26 mouse cellular contexts compared by ENCODE assay signal in genomic region chrX:143762556-143762955, GRCm38 (mm10).
DNase-seq lines count a peak whose midpoint lies in the region; ATAC-seq and TF ChIP-seq lines count a peak whose summit lies in the region.
"Had no signal": no experiment of that assay in that cellular context is flagged by ENCODE, and none has a peak within 500 bp of the region (broad histone marks: within the 10 kb centered on the region; RNA-seq: fewer than 3 reads in every experiment).

No protein-coding gene starts in this region.

- no peaks in the 10 kb centered on the region for H3K27me3 ChIP-seq in lung, embryonic 16.5 days (ENCODE audit: control insufficient read depth, insufficient read depth, low read depth, low read length)
- H3K27me3 ChIP-seq: embryonic facial prominence, embryonic 12.5 days; heart, embryonic 13.5 days; midbrain, embryonic 13.5 days; neural tube, embryonic 13.5 days had no signal

- no peaks in the 10 kb centered on the region for H3K4me1 ChIP-seq in lung, embryonic 16.5 days (replicated peaks; ENCODE audit: control insufficient read depth, insufficient read depth, low read length)
- H3K4me1 ChIP-seq: embryonic facial prominence, embryonic 12.5 days; forebrain, embryonic 10.5 days; heart, embryonic 13.5 days; midbrain, embryonic 13.5 days; neural tube, embryonic 13.5 days had no signal

- 52% methylated on average over 3 of the region's 3 CpGs for WGBS in lung, embryonic 16.5 days

- TF ChIP-seq CTCF in brain, embryonic 14.5 days (IDR thresholded peaks at IDR 0.05; ENCODE audit: borderline replicate concordance, extremely low read depth, insufficient read depth, insufficient read length): no peak

- no peak overlapping the region for H3K4me3 ChIP-seq in lung, embryonic 16.5 days (ENCODE audit: low read length)
- H3K4me3 ChIP-seq: embryonic facial prominence, embryonic 12.5 days; forebrain, embryonic 10.5 days; heart, embryonic 13.5 days; midbrain, embryonic 13.5 days; neural tube, embryonic 13.5 days had no signal

- peak; percentile 34; the same call in 1 of the 2 replicates for ATAC-seq in lung, embryonic 16.5 days (ENCODE audit: low read depth)
- ATAC-seq: forebrain, embryonic 16.5 days; inflammation-experienced regulatory T-cells, adult 6 months; midbrain, embryonic 13.5 days had no signal

- no peak overlapping the region for H3K27ac ChIP-seq in lung, embryonic 16.5 days (ENCODE audit: low read length)
- H3K27ac ChIP-seq: embryonic facial prominence, embryonic 12.5 days; forebrain, embryonic 10.5 days; heart, embryonic 13.5 days; hindbrain, embryonic 14.5 days; liver, embryonic 14.5 days; macrophage; midbrain, embryonic 13.5 days; neural tube, embryonic 13.5 days had no signal

- no peaks in the 10 kb centered on the region for H3K9me3 ChIP-seq in lung, embryonic 16.5 days (ENCODE audit: control insufficient read depth, low read length)
- H3K9me3 ChIP-seq: embryonic facial prominence, embryonic 12.5 days; forebrain, embryonic 10.5 days; heart, embryonic 13.5 days; midbrain, embryonic 13.5 days; neural tube, embryonic 13.5 days had no signal

- no peak overlapping the region for H3K9ac ChIP-seq in lung, embryonic 16.5 days (ENCODE audit: low read length)
- H3K9ac ChIP-seq: embryonic facial prominence, embryonic 12.5 days; heart, embryonic 13.5 days; hindbrain, embryonic 14.5 days; liver, embryonic 14.5 days; midbrain, embryonic 13.5 days; neural tube, embryonic 13.5 days had no signal

- no peak overlapping the region for H3K4me2 ChIP-seq in lung, embryonic 16.5 days (ENCODE audit: low read depth, low read length)
- H3K4me2 ChIP-seq: embryonic facial prominence, embryonic 12.5 days; heart, embryonic 13.5 days; hindbrain, embryonic 14.5 days; midbrain, embryonic 13.5 days; neural tube, embryonic 13.5 days had no signal

- DNase-seq in kidney, postnatal 14 days: peak; percentile 5
- no peak for DNase-seq in kidney, postnatal 25 days
- DNase-seq in lung, postnatal 10 days: no peak
- peak; percentile 54 for DNase-seq in NIH3T3 (ENCODE audit: low read depth)
- peak; percentile 31 for DNase-seq in brain, embryonic 14.5 days (ENCODE audit: low read depth)
- no peak for DNase-seq in adrenal gland, adult 2 months
- DNase-seq: adrenal gland, postnatal 36 days; B cell, adult 2 months; cerebellum, adult 8-10 months; cerebellum, postnatal 25 days; heart, postnatal 10 days; kidney, adult 11 months; liver; thymus, adult 2 months; thymus, postnatal 36 days had no signal

- no peaks in the 10 kb centered on the region for H3K36me3 ChIP-seq in lung, embryonic 16.5 days (ENCODE audit: control insufficient read depth, insufficient read depth, low read length)
- H3K36me3 ChIP-seq: embryonic facial prominence, embryonic 12.5 days; forebrain, embryonic 10.5 days; heart, embryonic 13.5 days; midbrain, embryonic 13.5 days; neural tube, embryonic 13.5 days had no signal

- no peak for TF ChIP-seq POLR2A in brain, embryonic 14.5 days (IDR thresholded peaks at IDR 0.05; ENCODE audit: borderline replicate concordance, extremely low read depth, insufficient read depth, insufficient read length, poor library complexity, severe bottlenecking)

Comparison
In these comparisons a context has a peak if more than half of its experiments do, and no peak if none do; other contexts are left out.
1. DNase-seq: peak in kidney, postnatal 14 days (single experiment), NIH3T3 (single experiment) and brain, embryonic 14.5 days (single experiment); none in kidney, postnatal 25 days (0 of 2), lung, postnatal 10 days (single experiment) and adrenal gland, adult 2 months (single experiment).